Mouse (Mus musculus) hindlimb bud, embryonic 11.5 days (tissue): Measurements from ENCODE around the gene Gtf2ird1.
"Not testable (repeated sequence)": the region's sequence is repeated elsewhere in the genome, so short reads cannot be mapped to it uniquely, and the experiment has no call there.

Source experiments
- DNase-seq: peaks from one replicate; pipeline ENCODE4 v3.0.0-alpha.2; 2012; ENCODE audit warnings: low read depth, low spot score; ENCODE audit errors: extremely low spot score

The Gtf2ird1 gene

GRCm38 (mm10) chr5:134475006-134475605, 18.6 kb upstream of the Gtf2ird1 start:
- DNase-seq = no peak

DNA sequence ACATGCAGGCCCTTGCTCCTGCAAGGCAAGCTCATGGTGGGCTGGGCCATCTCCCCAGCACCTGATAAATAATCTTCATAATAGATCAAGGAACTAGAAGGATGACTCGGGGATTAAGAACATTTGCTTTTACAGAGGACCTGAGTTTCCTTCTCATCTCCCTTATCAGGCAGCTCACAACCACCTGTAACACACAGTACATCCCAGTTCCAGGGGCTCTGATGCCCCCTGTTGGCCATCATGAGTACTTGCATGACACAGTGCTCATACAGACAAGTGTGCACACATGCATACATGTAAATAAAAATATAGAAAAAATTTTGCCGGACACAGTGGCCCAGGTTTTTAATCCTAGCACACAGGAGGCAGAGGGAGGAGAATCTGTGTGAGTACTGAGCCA, 17.4 kb upstream of the Gtf2ird1 start:
- no peak for DNase-seq

- no peak for DNase-seq
These were observed 14.1 kb upstream of the Gtf2ird1 start for GRCm38 (mm10) chr5:134470538-134471169.

GRCm38 (mm10) chr5:134469559-134470150, 13.1 kb upstream of the Gtf2ird1 start:
- DNase-seq = no peak

DNA sequence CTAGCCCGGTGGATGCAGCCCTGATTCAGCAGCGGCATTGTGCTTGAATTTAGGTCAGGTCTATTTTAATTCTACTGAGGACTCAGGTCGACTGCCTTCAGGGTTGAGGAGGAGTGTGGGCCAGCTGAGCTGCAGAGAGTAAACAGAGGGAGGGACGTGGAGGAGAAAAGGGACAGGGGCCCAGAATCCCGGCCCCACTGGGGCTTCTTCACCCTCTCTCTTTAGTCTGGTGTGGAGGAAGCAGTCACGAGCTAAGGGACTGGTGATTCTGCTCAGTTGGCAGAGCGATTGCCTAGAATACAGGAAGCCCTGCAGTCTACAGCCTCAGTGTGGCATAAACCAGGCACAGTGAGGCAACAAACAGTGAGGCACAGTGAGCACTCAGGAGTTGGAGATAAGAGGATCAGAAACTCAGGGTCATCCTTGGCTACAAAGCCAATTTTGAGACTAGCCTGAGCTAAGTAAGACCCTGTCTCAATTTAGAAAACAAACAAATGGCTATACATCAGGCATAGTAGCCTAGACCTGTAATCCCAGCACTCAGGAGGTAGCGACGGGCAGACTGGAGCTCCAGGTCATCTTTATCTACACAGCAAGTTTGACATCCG, 11.7 kb upstream of the Gtf2ird1 start:
- DNase-seq = no peak

DNA sequence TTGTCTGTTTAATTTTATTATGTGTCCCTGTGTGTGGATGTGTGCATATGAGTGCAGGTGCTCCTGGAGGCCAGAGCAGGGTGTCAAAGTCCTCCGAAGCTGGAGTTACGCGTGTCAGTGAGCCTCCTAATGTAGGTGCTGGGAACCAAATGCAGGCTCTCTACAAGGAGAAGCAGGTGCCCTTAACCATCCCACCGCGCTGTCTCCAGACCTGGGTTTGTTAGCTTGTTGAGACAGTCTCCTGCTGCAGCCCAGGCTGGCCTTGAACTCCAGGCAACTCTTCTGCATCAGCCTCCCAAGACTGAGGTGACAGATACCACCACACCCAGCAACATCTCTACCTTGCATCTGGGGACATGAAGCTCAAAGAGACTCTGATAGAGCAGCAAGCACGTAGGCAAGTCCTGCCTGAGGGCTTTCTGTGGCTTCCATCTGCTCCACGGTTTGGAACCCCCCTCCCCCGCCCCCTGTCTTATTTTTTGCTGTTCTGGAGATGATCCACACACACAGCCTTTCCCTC, 10.6 kb upstream of the Gtf2ird1 start:
- no peak for DNase-seq

DNA sequence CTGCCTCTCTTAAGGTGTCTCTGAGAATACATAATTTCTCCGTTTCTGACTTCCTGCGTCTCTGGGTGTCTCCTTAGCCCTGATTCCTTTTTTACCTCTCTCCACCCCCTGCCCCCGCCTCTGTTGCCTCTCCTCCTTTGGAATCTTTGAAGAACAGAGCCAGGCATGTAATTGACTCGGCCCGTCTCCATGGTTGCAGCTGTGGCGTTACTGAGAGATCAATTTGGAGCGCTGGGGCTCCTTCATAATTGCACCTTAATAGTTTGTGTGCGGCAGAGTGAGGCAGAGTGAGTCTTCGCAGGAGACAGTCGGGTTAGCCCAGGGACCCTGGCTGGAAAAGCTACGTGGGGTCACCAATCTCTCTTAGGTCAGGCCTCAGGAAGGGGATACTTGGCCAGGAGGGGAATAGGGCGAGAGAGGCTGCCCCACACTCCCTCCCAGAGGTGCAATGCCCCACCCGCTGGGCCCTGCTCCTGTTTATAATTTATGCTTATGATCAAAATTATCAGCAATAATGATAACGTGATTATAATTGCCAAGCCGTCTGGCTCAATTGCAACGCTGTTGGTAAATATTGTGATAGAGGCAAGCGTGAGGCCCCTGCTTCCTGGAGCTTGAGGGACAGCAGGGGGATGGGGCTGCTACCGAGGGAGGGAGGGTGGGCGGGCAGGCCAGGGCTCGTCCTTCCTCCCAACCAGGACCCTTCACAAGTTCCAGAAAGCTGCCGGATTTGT, 9.9 kb upstream of the Gtf2ird1 start:
- no peak for DNase-seq

DNA sequence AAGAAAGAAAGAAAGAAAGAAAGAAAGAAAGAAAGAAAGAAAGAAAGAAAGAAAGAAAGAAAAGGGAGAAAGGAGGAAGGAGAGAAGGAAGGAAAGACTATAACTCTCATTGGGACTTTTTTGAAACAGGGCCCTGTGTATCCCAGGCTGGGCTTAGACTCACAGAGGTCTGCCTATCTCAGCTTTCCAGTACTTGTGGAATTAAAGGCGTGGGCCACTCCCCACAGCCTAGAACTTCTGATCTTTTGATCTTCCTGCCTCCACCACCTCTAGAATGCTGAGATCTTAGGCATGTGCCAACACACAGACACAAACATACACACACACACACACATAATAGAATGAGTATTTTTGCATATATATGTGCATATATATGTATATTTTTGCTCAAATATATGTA, 8.7 kb upstream of the Gtf2ird1 start:
- no peak for DNase-seq

DNA sequence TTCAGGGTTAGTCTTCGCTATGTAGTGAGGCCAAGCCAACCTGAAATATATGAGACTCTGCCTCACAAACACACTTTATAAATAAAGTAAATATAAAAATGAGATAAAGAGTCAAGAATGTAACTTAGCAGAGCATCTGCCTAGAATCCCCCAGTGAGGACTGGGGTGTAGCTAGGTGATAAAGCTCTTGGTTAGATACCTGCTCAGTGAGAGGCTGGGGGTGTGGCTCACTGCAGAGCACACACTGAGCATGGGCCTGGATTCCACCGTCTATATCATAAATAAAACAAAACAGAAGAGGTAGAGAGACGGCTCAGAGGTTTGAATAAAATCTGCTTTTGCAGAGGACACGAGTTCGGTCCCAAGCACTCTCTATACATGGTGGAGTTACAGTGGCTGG, 7.7 kb upstream of the Gtf2ird1 start:
- DNase-seq = no peak

DNA sequence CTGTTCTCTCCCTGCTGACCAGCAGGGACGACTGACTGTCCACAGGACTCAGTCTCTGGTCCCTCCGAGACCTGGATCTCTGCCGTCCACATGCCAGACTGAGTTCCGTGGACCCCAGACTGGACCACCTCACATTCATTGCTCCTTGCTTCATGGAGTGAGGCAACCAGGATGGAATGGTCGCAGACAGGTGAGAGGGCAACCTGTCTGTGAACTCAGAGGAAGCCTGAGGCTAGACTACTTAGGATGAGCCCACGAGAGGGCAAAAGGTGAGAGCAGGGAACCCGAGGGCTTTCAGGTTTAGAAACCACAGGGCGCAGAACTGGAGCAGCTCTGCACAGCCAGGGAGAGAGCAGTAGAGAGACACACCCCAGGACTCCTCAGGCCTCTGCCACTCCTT, 6.2 kb upstream of the Gtf2ird1 start:
- DNase-seq = no peak

GRCm38 (mm10) chr5:134462316-134462715, 5.8 kb upstream of the Gtf2ird1 start:
- DNase-seq = no peak

- no peak for DNase-seq
These were observed 4.0 kb upstream of the Gtf2ird1 start for GRCm38 (mm10) chr5:134460546-134460945.

GRCm38 (mm10) chr5:134459096-134459495, 2.6 kb upstream of the Gtf2ird1 start:
- no peak for DNase-seq

DNA sequence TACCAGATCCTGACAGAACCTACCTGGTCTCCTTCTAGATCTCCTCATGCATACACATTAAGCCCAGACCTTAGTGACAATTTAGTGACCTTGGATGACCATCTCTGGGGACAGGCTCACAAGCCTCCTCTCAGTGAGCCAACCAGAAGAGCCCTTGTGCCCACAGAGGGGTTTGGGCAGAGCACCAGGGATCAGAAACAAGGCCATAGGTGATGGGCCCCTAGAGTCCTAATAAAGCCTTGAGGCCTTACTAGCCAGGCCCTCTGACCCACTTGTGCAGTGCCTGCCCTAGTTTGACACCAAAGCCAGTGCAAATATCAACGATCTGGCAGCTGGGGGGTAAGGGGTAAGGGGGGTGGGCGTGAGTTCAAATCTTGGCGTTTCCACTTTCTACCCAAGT, 1.9 kb upstream of the Gtf2ird1 start:
- no peak for DNase-seq

GRCm38 (mm10) chr5:134457371-134457770, 855 bp upstream of the Gtf2ird1 start:
- DNase-seq = no peak

DNA sequence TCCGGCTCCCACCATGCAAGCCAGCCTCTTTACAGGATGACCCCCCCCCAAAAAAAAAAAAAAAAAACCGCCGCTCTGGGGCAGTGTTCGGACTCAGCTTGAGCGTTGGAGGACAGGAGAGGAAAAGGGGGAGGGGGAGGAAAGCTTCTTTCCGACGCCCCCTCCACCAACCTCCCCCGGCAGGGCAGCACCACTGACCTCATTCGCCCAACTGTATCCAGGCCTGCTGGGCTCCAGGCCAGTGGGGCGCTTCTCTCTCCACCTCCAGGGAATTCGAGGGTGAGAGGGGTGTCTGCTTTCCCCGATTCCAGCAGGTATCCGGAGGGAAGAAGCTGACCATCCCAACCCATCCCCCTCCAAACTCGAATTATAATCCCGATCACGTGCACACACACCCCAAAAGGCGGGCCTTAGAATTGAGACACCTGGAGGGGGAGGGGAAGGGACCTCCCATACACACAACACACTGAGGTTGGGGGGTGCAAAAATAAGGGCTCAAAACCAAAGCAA, 547 bp downstream of the Gtf2ird1 start:
- peak; percentile 58 for DNase-seq

GRCm38 (mm10) chr5:134455186-134455895, 1.2 kb downstream of the Gtf2ird1 start:
- no peak for DNase-seq

GRCm38 (mm10) chr5:134454421-134454820, 2.1 kb downstream of the Gtf2ird1 start:
- no peak for DNase-seq

DNA sequence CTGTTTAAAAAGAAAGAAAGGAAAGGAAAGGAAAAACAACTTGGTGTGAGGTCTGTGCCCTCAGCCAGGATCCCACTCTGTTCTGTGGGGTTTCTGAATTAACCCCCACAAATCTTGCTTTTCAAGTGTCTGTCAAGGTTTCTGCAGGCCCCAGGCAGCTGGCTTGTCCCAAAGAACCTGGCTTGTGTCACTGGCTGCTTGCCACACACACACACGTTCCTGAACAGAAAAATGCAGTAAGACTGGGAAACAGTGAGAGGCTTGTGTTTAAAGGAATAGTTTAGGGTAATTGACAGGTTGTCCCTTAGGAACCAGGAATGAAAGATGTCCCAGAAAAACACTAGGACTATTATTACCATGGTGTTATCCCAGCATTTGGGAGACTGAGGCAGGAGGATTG, 2.9 kb downstream of the Gtf2ird1 start:
- no peak for DNase-seq

- DNase-seq = not testable (repeated sequence)
These were observed 9.8 kb downstream of the Gtf2ird1 start for GRCm38 (mm10) chr5:134446755-134447154.
